Mouse (Mus musculus): ENCODE measurements around the gene Tardbp. TPM values are rescaled to one million over a fixed set of nuclear protein-coding genes. Genes with fewer than 3 reads are reported as not detected.

Tardbp gene
- polyA plus RNA-seq, 1 experiment = 438 TPM

DNA sequence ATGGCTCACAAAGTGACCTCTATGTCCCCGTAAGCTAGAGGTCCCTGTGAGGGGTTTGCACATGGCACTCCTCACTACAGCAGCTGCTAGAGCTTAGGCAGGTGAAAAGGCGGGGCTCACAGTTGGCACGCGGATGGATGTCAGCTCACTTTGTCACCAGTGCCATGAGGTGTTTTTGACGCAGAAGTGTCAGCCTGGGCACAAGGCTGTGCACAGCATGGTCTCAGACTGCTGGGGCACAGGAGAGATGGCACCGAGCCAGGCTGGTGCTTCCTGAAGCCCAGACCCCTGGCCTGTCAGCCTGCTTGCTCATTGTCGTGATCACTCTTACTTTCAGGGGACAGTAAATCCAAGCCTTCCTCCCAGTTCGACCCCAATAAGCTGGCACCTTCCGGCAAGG, 46.1 kb downstream of the Tardbp start:
- TF ChIP-seq CTCF (IDR thresholded peaks at IDR 0.05; ENCODE audit: borderline replicate concordance, extremely low read depth, insufficient read depth, insufficient read length) = no peak
- DNase-seq (ENCODE audit: low read depth) = no peak

DNA sequence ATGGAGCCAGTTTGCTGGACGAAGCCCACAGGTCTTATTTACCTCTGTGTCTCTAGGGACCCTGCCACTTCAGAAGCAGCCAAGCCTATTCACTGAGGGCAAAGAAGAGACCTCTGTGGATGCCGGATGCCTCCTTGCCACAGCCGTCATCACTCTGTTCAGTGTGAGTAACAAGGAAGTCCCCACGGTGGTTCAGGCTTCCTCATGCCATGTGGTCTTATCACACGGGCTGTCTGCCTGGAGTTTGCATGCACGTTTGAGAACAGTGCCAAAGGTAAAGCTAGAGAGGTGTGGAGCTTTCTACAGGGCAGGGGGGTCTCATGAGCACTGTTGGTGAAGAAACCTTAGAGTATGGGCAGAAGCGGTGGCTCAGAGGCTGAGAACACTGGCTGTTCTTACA, 53.6 kb downstream of the Tardbp start:
- TF ChIP-seq CTCF (IDR thresholded peaks at IDR 0.05; ENCODE audit: borderline replicate concordance, extremely low read depth, insufficient read depth, insufficient read length) (no peak), POLR2A (IDR thresholded peaks at IDR 0.05; ENCODE audit: borderline replicate concordance, extremely low read depth, insufficient read depth, insufficient read length, poor library complexity, severe bottlenecking) (no peak)
- DNase-seq (ENCODE audit: low read depth) = no peak

DNA sequence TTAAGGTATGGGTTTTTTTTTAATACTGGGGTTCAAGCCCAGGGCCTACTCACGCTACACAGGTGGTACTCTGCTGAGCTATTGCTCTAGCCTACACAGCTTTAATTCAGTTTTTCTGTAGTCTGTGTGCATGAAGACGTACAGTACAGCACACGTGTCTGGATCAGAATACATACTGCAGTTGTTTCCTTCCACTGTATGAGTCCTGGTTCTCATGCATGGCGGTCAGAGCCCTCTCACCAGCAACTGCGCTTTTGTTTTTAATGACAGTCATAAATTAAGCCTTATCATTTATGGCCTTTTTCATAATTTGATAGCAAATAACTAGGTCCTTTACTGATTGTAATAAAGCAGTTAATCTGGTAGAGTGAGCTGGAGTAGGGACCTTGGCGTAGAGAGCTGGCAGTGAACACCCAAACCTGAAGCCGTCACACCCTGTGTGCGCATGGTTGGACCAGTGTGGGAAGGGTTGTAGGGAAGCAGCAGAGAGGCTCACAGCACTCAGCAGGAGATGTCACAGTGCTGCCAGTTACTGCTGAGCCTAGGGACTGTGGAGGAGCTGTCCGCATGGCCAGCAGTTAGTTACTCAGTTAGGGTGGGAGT, 56.0 kb downstream of the Tardbp start:
- no peak for DNase-seq (ENCODE audit: low read depth)
- TF ChIP-seq CTCF (IDR thresholded peaks at IDR 0.05; ENCODE audit: borderline replicate concordance, extremely low read depth, insufficient read depth, insufficient read length) (no peak), POLR2A (IDR thresholded peaks at IDR 0.05; ENCODE audit: borderline replicate concordance, extremely low read depth, insufficient read depth, insufficient read length, poor library complexity, severe bottlenecking) (no peak)

DNA sequence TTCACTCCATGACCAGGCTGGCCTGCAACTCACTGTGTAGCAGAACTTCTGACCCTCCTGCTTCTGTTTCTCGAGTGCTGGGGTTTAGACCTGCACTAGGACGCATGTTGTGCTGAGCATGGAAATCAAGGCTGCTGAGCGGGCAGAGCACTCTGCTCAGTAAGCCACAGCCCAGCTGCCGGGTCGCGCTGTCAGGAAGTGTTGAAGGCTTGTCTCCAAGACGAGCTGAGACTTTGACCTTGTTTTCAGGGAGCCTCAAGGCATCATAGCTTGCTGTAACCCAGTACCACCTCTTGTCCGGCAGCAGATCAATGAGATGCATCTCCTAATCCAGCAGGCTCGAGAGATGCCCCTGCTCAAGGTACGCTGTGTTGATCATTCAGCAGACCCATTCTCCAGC, 56.7 kb downstream of the Tardbp start:
- no peak for TF ChIP-seq CTCF (IDR thresholded peaks at IDR 0.05; ENCODE audit: borderline replicate concordance, extremely low read depth, insufficient read depth, insufficient read length)
- TF ChIP-seq POLR2A (IDR thresholded peaks at IDR 0.05; ENCODE audit: borderline replicate concordance, extremely low read depth, insufficient read depth, insufficient read length, poor library complexity, severe bottlenecking) = no peak
- DNase-seq (ENCODE audit: low read depth) = no peak

DNA sequence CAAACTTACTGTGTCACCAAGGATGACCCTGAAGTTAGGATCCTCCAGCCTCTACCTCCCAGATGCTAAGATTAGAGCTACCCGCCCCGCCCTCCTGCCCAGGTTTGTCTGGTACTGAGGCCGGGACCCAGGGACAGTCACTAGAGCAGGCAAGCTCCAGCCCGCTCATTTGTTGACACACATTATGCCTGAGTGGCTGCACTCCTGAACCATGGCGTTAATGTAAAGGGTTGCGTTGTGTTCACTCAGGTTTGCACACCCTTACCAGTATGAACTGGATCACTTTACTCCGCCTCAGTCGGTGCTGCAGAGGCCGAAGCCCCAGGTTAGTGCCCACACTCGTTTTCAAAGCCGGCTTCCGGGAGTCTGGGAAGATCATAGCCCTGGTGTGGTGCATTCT, 63.2 kb downstream of the Tardbp start:
- no peak for TF ChIP-seq CTCF (IDR thresholded peaks at IDR 0.05; ENCODE audit: borderline replicate concordance, extremely low read depth, insufficient read depth, insufficient read length)
- TF ChIP-seq POLR2A (IDR thresholded peaks at IDR 0.05; ENCODE audit: borderline replicate concordance, extremely low read depth, insufficient read depth, insufficient read length, poor library complexity, severe bottlenecking) = no peak
- DNase-seq (ENCODE audit: low read depth) = no peak

DNA sequence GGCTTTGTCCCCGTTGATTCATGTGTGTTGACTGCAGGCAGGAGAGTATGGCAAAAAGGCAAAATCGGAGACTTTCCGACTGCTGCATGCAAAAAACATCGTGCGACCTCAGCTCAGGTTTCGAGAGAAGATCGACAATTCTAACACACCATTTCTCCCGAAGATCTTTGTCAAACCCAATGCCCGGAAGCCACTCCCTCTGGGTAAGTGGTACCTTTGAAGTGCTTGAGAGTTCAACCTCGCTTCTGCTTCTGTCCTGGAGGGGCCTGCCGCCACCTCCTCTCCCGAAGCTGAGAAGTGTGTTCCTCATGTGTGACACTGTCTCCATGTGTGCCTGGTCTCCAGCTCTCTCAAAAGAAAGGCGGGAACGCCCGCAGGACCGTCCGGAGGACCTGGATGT, 64.1 kb downstream of the Tardbp start:
- no peak for DNase-seq (ENCODE audit: low read depth)
- no peak for TF ChIP-seq CTCF (IDR thresholded peaks at IDR 0.05; ENCODE audit: borderline replicate concordance, extremely low read depth, insufficient read depth, insufficient read length)
- no peak for TF ChIP-seq POLR2A (IDR thresholded peaks at IDR 0.05; ENCODE audit: borderline replicate concordance, extremely low read depth, insufficient read depth, insufficient read length, poor library complexity, severe bottlenecking)

Other genes starting within 250 kb of the Tardbp start
- gene Ubiad1, start 182.2 kb downstream of the Tardbp start, polyA plus RNA-seq (2012; rRNA removed) = 15.8 and 16.7 TPM in 2 replicates
- 27.0 and 41.1 TPM in 2 replicates for gene Mtor, start 178.4 kb downstream of the Tardbp start, polyA plus RNA-seq (2012; rRNA removed)
- gene Angptl7, start 126.6 kb downstream of the Tardbp start, polyA plus RNA-seq (2012; rRNA removed) = 0.05 and 0.08 TPM in 2 replicates
- gene Exosc10, start 68.6 kb downstream of the Tardbp start, polyA plus RNA-seq (2012; rRNA removed) = 59.7 and 71.3 TPM in 2 replicates
- gene Srm, start 35.5 kb downstream of the Tardbp start, polyA plus RNA-seq (2012; rRNA removed) = 96.7 and 108 TPM in 2 replicates
- gene Masp2, start 24.5 kb downstream of the Tardbp start, polyA plus RNA-seq (2012; rRNA removed) = 1.6 and 2.6 TPM in 2 replicates
- not detected in 2 replicates for gene Gm572, start 16.3 kb upstream of the Tardbp start, polyA plus RNA-seq (2012; rRNA removed)
- gene Casz1, start 177.4 kb upstream of the Tardbp start, polyA plus RNA-seq (2012; rRNA removed) = 2.9 and 6.9 TPM in 2 replicates

Measured in brain, embryonic 14.5 days (tissue).